Mouse (Mus musculus): ENCODE results near the gene Mrvi1. TPM values are rescaled to one million over a fixed set of nuclear protein-coding genes. Genes with fewer than 3 reads are reported as not detected.

Gene Mrvi1
- polyA plus RNA-seq, 1 experiment from 2014 or later = 8.4 TPM

- WGBS = 66% methylated on average over 9 of the region's 9 CpGs
- H3K4me2 ChIP-seq (ENCODE audit: low read depth, low read length) = no peak overlapping the region
- H3K27me3 ChIP-seq (ENCODE audit: control insufficient read depth, insufficient read depth, low read depth, low read length) = no peaks in the 10 kb centered on the region
- H3K4me1 ChIP-seq (replicated peaks; ENCODE audit: control insufficient read depth, insufficient read depth, low read length) = 0 out of 2 replicates have a peak, but pooled peaks cover under 1% of the 10 kb centered on the region
- H3K9me3 ChIP-seq (ENCODE audit: control insufficient read depth, low read length) = no peaks in the 10 kb centered on the region
- ATAC-seq (ENCODE audit: low read depth) = no peak
- no peak overlapping the region for H3K27ac ChIP-seq (ENCODE audit: low read length)
- H3K4me3 ChIP-seq (ENCODE audit: low read length) = no peak overlapping the region
- H3K9ac ChIP-seq (ENCODE audit: low read length) = no peak overlapping the region
- no peaks in the 10 kb centered on the region for H3K36me3 ChIP-seq (ENCODE audit: control insufficient read depth, insufficient read depth, low read length)
Observed at GRCm38 (mm10) chr7:110962943-110963654, 19.2 kb downstream of the Mrvi1 start.

GRCm38 (mm10) chr7:110962497-110962896 lies 19.8 kb downstream of the Mrvi1 start:
- no peak for ATAC-seq (ENCODE audit: low read depth)
- WGBS = 79% methylated on average over 3 of the region's 3 CpGs
- H3K4me3 ChIP-seq (ENCODE audit: low read length) = no peak overlapping the region
- no peaks in the 10 kb centered on the region for H3K36me3 ChIP-seq (ENCODE audit: control insufficient read depth, insufficient read depth, low read length)
- H3K4me1 ChIP-seq (replicated peaks; ENCODE audit: control insufficient read depth, insufficient read depth, low read length) = 0 out of 2 replicates have a peak, but pooled peaks cover 2% of the 10 kb centered on the region
- no peak overlapping the region for H3K4me2 ChIP-seq (ENCODE audit: low read depth, low read length)
- H3K9me3 ChIP-seq (ENCODE audit: control insufficient read depth, low read length) = no peaks in the 10 kb centered on the region
- no peak overlapping the region for H3K27ac ChIP-seq (ENCODE audit: low read length)
- no peak overlapping the region for H3K9ac ChIP-seq (ENCODE audit: low read length)
- no peaks in the 10 kb centered on the region for H3K27me3 ChIP-seq (ENCODE audit: control insufficient read depth, insufficient read depth, low read depth, low read length)

- 78% methylated on average over 14 of the region's 14 CpGs for WGBS
- no peak overlapping the region for H3K9ac ChIP-seq (ENCODE audit: low read length)
- peaks cover 15% of the 10 kb centered on the region for H3K4me1 ChIP-seq (replicated peaks; ENCODE audit: control insufficient read depth, insufficient read depth, low read length)
- no peak overlapping the region for H3K4me2 ChIP-seq (ENCODE audit: low read depth, low read length)
- H3K36me3 ChIP-seq (ENCODE audit: control insufficient read depth, insufficient read depth, low read length) = no peaks in the 10 kb centered on the region
- H3K9me3 ChIP-seq (ENCODE audit: control insufficient read depth, low read length) = no peaks in the 10 kb centered on the region
- H3K4me3 ChIP-seq (ENCODE audit: low read length) = no peak overlapping the region
- H3K27me3 ChIP-seq (ENCODE audit: control insufficient read depth, insufficient read depth, low read depth, low read length) = no peaks in the 10 kb centered on the region
- no peak overlapping the region for H3K27ac ChIP-seq (ENCODE audit: low read length)
- no peak for ATAC-seq (ENCODE audit: low read depth)
Observed at GRCm38 (mm10) chr7:110956422-110957170, 25.7 kb downstream of the Mrvi1 start.

GRCm38 (mm10) chr7:110955576-110955975 lies 26.7 kb downstream of the Mrvi1 start:
- no peaks in the 10 kb centered on the region for H3K27me3 ChIP-seq (ENCODE audit: control insufficient read depth, insufficient read depth, low read depth, low read length)
- no peaks in the 10 kb centered on the region for H3K9me3 ChIP-seq (ENCODE audit: control insufficient read depth, low read length)
- H3K4me1 ChIP-seq (replicated peaks; ENCODE audit: control insufficient read depth, insufficient read depth, low read length) = peaks cover 18% of the 10 kb centered on the region
- no peak overlapping the region for H3K27ac ChIP-seq (ENCODE audit: low read length)
- WGBS = 49% methylated on average over 2 of the region's 2 CpGs
- H3K4me2 ChIP-seq (ENCODE audit: low read depth, low read length) = no peak overlapping the region
- no peak overlapping the region for H3K4me3 ChIP-seq (ENCODE audit: low read length)
- no peaks in the 10 kb centered on the region for H3K36me3 ChIP-seq (ENCODE audit: control insufficient read depth, insufficient read depth, low read length)
- H3K9ac ChIP-seq (ENCODE audit: low read length) = no peak overlapping the region
- ATAC-seq (ENCODE audit: low read depth) = no peak

- Histone ChIP-seq H3K27me3 (ENCODE audit: control insufficient read depth, insufficient read depth, low read depth, low read length) (no peaks in the 10 kb centered on the region), H3K4me3 (ENCODE audit: low read length) (no peak overlapping the region), H3K4me1 (replicated peaks; ENCODE audit: control insufficient read depth, insufficient read depth, low read length) (peaks cover 25% of the 10 kb centered on the region), H3K9ac (ENCODE audit: low read length) (no peak overlapping the region), H3K9me3 (ENCODE audit: control insufficient read depth, low read length) (no peaks in the 10 kb centered on the region), H3K36me3 (ENCODE audit: control insufficient read depth, insufficient read depth, low read length) (no peaks in the 10 kb centered on the region), H3K27ac (ENCODE audit: low read length) (no peak overlapping the region), H3K4me2 (ENCODE audit: low read depth, low read length) (no peak overlapping the region)
- WGBS = 71% methylated on average over 6 of the region's 6 CpGs
- no peak for ATAC-seq (ENCODE audit: low read depth)
Observed at GRCm38 (mm10) chr7:110954072-110954858, 28.0 kb downstream of the Mrvi1 start.

GRCm38 (mm10) chr7:110953210-110953609 lies 29.1 kb downstream of the Mrvi1 start:
- H3K4me1 ChIP-seq (replicated peaks; ENCODE audit: control insufficient read depth, insufficient read depth, low read length) = peaks cover 26% of the 10 kb centered on the region
- H3K4me2 ChIP-seq (ENCODE audit: low read depth, low read length) = no peak overlapping the region
- no peaks in the 10 kb centered on the region for H3K9me3 ChIP-seq (ENCODE audit: control insufficient read depth, low read length)
- WGBS = 17% methylated on average over 1 of the region's 1 CpGs
- no peak overlapping the region for H3K4me3 ChIP-seq (ENCODE audit: low read length)
- H3K27ac ChIP-seq (ENCODE audit: low read length) = no peak overlapping the region
- peak; percentile 72 for ATAC-seq (ENCODE audit: low read depth)
- H3K9ac ChIP-seq (ENCODE audit: low read length) = no peak overlapping the region
- H3K27me3 ChIP-seq (ENCODE audit: control insufficient read depth, insufficient read depth, low read depth, low read length) = no peaks in the 10 kb centered on the region
- H3K36me3 ChIP-seq (ENCODE audit: control insufficient read depth, insufficient read depth, low read length) = no peaks in the 10 kb centered on the region

- Histone ChIP-seq H3K27me3 (ENCODE audit: control insufficient read depth, insufficient read depth, low read depth, low read length) (no peaks in the 10 kb centered on the region), H3K36me3 (ENCODE audit: control insufficient read depth, insufficient read depth, low read length) (no peaks in the 10 kb centered on the region), H3K9me3 (ENCODE audit: control insufficient read depth, low read length) (no peaks in the 10 kb centered on the region), H3K4me1 (replicated peaks; ENCODE audit: control insufficient read depth, insufficient read depth, low read length) (peaks cover 22% of the 10 kb centered on the region), H3K9ac (ENCODE audit: low read length) (no peak overlapping the region), H3K27ac (ENCODE audit: low read length) (no peak overlapping the region), H3K4me2 (ENCODE audit: low read depth, low read length) (no peak overlapping the region), H3K4me3 (ENCODE audit: low read length) (no peak overlapping the region)
- no peak for ATAC-seq (ENCODE audit: low read depth)
Observed at GRCm38 (mm10) chr7:110950621-110950925, 31.7 kb downstream of the Mrvi1 start.

GRCm38 (mm10) chr7:110949785-110950620 lies 32.3 kb downstream of the Mrvi1 start:
- ATAC-seq (ENCODE audit: low read depth) = peak; percentile 70
- H3K27ac ChIP-seq (ENCODE audit: low read length) = no peak overlapping the region
- no peaks in the 10 kb centered on the region for H3K36me3 ChIP-seq (ENCODE audit: control insufficient read depth, insufficient read depth, low read length)
- peaks cover 22% of the 10 kb centered on the region for H3K4me1 ChIP-seq (replicated peaks; ENCODE audit: control insufficient read depth, insufficient read depth, low read length)
- no peak overlapping the region for H3K4me3 ChIP-seq (ENCODE audit: low read length)
- H3K9me3 ChIP-seq (ENCODE audit: control insufficient read depth, low read length) = no peaks in the 10 kb centered on the region
- no peaks in the 10 kb centered on the region for H3K27me3 ChIP-seq (ENCODE audit: control insufficient read depth, insufficient read depth, low read depth, low read length)
- H3K4me2 ChIP-seq (ENCODE audit: low read depth, low read length) = no peak overlapping the region
- no peak overlapping the region for H3K9ac ChIP-seq (ENCODE audit: low read length)
- WGBS = 61% methylated on average over 13 of the region's 13 CpGs
